Mouse (Mus musculus): Measurements from ENCODE around the gene Myo1c. TPM values are rescaled to one million over a fixed set of nuclear protein-coding genes. Genes with fewer than 3 reads are reported as not detected.
"Not testable (repeated sequence)": the region's sequence is repeated elsewhere in the genome, so short reads cannot be mapped to it uniquely, and the experiment has no call there.

The Myo1c gene
- polyA plus RNA-seq, 1 experiment from 2014 or later = 5.7 TPM

DNA sequence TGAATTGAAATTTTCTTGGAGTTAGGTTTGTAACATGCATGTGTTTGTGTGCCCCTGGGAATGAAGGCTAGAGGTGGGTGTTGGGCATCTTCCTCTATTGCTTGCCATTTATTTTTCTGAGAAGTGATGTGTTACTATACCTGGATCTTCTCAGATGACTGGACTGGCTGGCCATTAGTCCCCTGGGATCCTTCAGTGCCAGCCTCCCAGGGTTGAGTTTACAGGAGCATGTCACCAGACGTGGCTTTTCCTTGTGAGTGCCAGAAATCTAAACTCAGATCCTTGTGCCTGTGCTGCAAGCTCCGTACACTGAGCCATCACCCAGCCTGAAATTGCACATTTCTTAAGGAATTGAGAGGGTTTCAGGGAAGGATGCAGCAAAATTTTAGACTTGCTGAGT, 34.7 kb downstream of the Myo1c start:
- Histone ChIP-seq H3K9ac (ENCODE audit: low read length) (no peak overlapping the region), H3K4me1 (ENCODE audit: control insufficient read depth, insufficient read depth, low read length) (peaks cover 10% of the 10 kb centered on the region), H3K4me3 (ENCODE audit: low read depth, low read length) (no peak overlapping the region), H3K36me3 (ENCODE audit: control insufficient read depth, insufficient read depth, low read length) (peaks cover 11% of the 10 kb centered on the region; the same call in 1 of the 2 replicates), H3K9me3 (replicated peaks; ENCODE audit: control insufficient read depth, low read length) (no peaks in the 10 kb centered on the region), H3K27ac (ENCODE audit: low read depth, low read length) (no peak overlapping the region), H3K4me2 (ENCODE audit: low read length) (no peak overlapping the region), H3K27me3 (replicated peaks; ENCODE audit: control insufficient read depth, insufficient read depth, low read length) (no peaks in the 10 kb centered on the region)
- WGBS = 89% methylated on average over 2 of the region's 2 CpGs
- ATAC-seq (no peak), DNase-seq (ENCODE audit: low spot score) (no peak)

DNA sequence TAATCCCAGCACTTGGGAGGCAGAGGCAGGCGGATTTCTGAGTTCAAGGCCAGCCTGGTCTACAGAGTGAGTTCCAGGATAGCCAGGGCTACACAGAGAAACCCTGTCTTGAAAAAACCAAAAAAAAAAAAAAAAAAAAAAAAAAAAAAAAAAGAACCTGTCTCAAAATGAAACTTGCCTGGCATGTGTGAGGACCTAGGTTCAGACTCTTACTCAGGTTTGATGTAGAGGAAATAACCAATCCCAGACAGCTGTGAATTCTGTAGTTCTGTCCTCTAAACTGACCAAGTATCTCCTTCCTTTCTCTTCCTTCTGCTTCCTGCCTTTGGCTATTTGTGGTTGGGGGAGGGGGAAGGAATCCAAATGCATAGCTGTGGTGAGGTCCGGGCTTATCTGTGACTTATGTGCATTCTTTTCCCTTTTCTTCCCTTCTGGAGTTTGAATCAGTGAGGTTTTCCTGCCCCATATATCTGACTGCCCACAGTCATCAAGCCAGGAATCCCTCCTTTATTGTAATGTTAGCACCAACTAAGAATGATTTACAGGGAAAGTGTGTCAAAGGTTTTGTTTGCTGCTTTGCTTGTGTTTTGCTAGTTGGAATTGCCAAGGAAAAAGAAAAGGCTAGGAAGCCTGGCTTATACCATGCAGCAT, 37.2 kb downstream of the Myo1c start:
- 82% methylated on average over 2 of the region's 2 CpGs for WGBS
- DNase-seq (ENCODE audit: low spot score) = no peak
- no peak overlapping the region for H3K4me2 ChIP-seq (ENCODE audit: low read length)
- no peaks in the 10 kb centered on the region for H3K27me3 ChIP-seq (replicated peaks; ENCODE audit: control insufficient read depth, insufficient read depth, low read length)
- H3K27ac ChIP-seq (ENCODE audit: low read depth, low read length) = no peak overlapping the region
- no peaks in the 10 kb centered on the region for H3K9me3 ChIP-seq (replicated peaks; ENCODE audit: control insufficient read depth, low read length)
- 0 out of 2 replicates have a peak, but pooled peaks cover 2% of the 10 kb centered on the region for H3K4me1 ChIP-seq (ENCODE audit: control insufficient read depth, insufficient read depth, low read length)
- H3K36me3 ChIP-seq (ENCODE audit: control insufficient read depth, insufficient read depth, low read length) = peaks cover 24% of the 10 kb centered on the region
- no peak overlapping the region for H3K9ac ChIP-seq (ENCODE audit: low read length)
- no peak for ATAC-seq
- no peak overlapping the region for H3K4me3 ChIP-seq (ENCODE audit: low read depth, low read length)

DNA sequence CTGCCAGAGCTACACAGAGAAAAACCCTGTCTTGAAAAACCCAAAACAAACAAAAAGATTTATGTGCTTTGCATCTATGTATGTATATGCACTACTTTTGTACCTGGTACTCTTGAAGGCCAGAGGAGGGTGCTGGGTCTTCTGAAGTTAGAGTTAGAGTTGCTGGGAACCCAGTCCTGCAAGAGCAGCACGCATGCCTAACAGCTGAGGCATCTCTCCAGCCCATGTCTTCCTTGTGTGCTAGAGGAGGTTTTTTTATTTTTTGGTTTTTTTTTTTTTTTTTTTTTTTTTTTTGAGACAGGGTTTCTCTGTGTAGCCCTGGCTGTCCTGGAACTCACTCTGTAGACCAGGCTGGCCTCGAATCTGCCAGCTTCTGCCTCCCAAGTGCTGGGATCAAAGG, 37.8 kb downstream of the Myo1c start:
- DNase-seq (ENCODE audit: low spot score) (no peak), ATAC-seq (no peak)
- Histone ChIP-seq H3K27me3 (replicated peaks; ENCODE audit: control insufficient read depth, insufficient read depth, low read length) (no peaks in the 10 kb centered on the region), H3K9me3 (replicated peaks; ENCODE audit: control insufficient read depth, low read length) (no peaks in the 10 kb centered on the region), H3K27ac (ENCODE audit: low read depth, low read length) (no peak overlapping the region), H3K9ac (ENCODE audit: low read length) (no peak overlapping the region), H3K36me3 (ENCODE audit: control insufficient read depth, insufficient read depth, low read length) (peaks cover 27% of the 10 kb centered on the region), H3K4me3 (ENCODE audit: low read depth, low read length) (no peak overlapping the region), H3K4me2 (ENCODE audit: low read length) (no peak overlapping the region), H3K4me1 (ENCODE audit: control insufficient read depth, insufficient read depth, low read length) (0 out of 2 replicates have a peak, but pooled peaks cover 2% of the 10 kb centered on the region)
- 95% methylated on average over 2 of the region's 2 CpGs for WGBS

DNA sequence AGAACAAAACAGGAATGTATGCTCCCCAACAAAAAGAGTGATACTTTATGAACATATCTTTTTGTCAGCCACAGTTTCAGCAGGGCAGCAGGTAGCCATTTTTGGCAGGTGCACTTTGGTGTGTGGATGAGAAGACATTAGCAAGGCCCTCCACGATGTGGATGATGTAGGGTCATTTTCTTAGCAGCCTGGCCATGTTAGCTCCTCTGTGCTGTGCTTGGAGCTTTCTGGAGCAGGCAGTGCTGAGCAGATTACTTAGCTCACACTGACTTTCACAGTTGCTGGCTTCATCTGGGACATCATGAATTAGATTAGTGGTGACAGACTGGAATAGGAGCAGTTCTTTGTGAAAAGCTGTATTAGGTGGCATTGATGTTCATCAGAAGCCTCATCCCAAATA, 39.7 kb downstream of the Myo1c start:
- 0 out of 2 replicates have a peak, but pooled peaks cover 2% of the 10 kb centered on the region for H3K4me1 ChIP-seq (ENCODE audit: control insufficient read depth, insufficient read depth, low read length)
- no peak overlapping the region for H3K4me3 ChIP-seq (ENCODE audit: low read depth, low read length)
- H3K27ac ChIP-seq (ENCODE audit: low read depth, low read length) = no peak overlapping the region
- H3K4me2 ChIP-seq (ENCODE audit: low read length) = no peak overlapping the region
- H3K9ac ChIP-seq (ENCODE audit: low read length) = no peak overlapping the region
- H3K27me3 ChIP-seq (replicated peaks; ENCODE audit: control insufficient read depth, insufficient read depth, low read length) = no peaks in the 10 kb centered on the region
- DNase-seq (ENCODE audit: low spot score) (no peak), ATAC-seq (no peak)
- no peaks in the 10 kb centered on the region for H3K9me3 ChIP-seq (replicated peaks; ENCODE audit: control insufficient read depth, low read length)
- 92% methylated on average over 1 of the region's 1 CpGs for WGBS
- H3K36me3 ChIP-seq (ENCODE audit: control insufficient read depth, insufficient read depth, low read length) = peaks cover 31% of the 10 kb centered on the region

DNA sequence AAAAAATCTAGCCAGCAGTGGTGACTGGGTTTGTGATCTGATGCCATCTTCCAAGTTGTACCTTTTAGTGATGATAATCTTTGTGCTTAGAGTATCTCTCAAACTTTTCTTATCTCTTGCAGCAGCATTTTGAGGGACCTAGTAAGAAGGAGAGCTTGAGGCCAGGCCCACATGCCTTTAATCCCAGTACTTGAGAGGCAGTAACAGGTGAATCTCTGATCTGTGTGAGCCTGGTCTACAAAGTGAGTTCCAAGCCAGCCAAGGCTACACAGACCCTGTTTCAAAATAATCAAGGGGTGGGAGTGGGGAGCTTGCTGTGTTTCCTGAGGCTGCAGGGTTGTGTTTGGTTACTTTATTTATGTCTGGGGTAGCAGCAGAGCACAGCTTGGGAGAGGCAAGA, 40.7 kb downstream of the Myo1c start:
- DNase-seq (ENCODE audit: low spot score) (no peak), ATAC-seq (no peak)
- Histone ChIP-seq H3K4me2 (ENCODE audit: low read length) (no peak overlapping the region), H3K27ac (ENCODE audit: low read depth, low read length) (no peak overlapping the region), H3K9ac (ENCODE audit: low read length) (no peak overlapping the region), H3K9me3 (replicated peaks; ENCODE audit: control insufficient read depth, low read length) (no peaks in the 10 kb centered on the region), H3K36me3 (ENCODE audit: control insufficient read depth, insufficient read depth, low read length) (peaks cover 32% of the 10 kb centered on the region), H3K4me3 (ENCODE audit: low read depth, low read length) (no peak overlapping the region), H3K27me3 (replicated peaks; ENCODE audit: control insufficient read depth, insufficient read depth, low read length) (no peaks in the 10 kb centered on the region), H3K4me1 (ENCODE audit: control insufficient read depth, insufficient read depth, low read length) (0 out of 2 replicates have a peak, but pooled peaks cover 2% of the 10 kb centered on the region)

DNA sequence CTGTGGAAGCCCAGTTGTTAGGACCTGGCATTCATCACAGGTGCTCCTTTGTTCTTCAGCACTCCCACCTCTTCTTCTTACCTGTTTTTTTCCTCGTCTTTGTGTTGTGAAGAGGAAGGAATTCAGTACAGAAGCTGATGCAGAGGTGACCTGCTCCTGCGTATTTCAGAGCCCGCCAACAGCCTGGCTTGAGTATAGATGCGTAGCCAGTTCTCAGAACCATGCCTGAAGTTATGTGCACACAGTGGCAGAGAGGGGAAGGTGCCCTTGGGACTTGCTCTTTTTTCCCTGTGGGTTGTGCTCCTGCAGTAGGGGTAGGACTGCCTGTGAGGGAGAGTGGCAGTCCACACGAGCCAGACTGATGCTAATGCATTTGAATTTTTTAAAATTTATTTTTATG, 43.3 kb downstream of the Myo1c start:
- Histone ChIP-seq H3K9ac (ENCODE audit: low read length) (no peak overlapping the region), H3K4me1 (ENCODE audit: control insufficient read depth, insufficient read depth, low read length) (no peaks in the 10 kb centered on the region), H3K27ac (ENCODE audit: low read depth, low read length) (no peak overlapping the region), H3K9me3 (replicated peaks; ENCODE audit: control insufficient read depth, low read length) (no peaks in the 10 kb centered on the region), H3K36me3 (ENCODE audit: control insufficient read depth, insufficient read depth, low read length) (peaks cover 51% of the 10 kb centered on the region), H3K4me3 (ENCODE audit: low read depth, low read length) (no peak overlapping the region), H3K27me3 (replicated peaks; ENCODE audit: control insufficient read depth, insufficient read depth, low read length) (no peaks in the 10 kb centered on the region), H3K4me2 (ENCODE audit: low read length) (no peak overlapping the region)
- 93% methylated on average over 5 of the region's 5 CpGs for WGBS
- ATAC-seq (no peak), DNase-seq (ENCODE audit: low spot score) (no peak)

DNA sequence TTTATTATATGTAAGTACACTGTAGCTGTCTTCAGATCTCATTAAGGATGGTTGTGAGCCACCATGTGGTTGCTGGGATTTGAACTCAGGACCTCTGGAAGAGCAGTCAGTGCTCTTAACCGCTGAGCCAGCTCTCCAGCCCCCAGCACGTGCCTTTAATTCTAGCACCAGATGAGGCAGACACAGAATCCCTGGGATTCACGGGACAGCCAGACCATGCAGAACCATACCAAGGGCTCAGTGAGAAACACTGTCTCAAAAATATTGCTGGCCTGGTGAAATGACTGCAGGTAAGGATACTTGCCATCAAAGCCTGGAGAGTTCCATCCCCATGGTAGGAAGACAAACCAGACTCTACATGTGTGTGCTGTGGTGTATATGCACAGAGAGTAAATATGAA, 47.2 kb downstream of the Myo1c start:
- not testable (repeated sequence) for H3K9me3 ChIP-seq (replicated peaks; ENCODE audit: control insufficient read depth, low read length); H3K4me2 ChIP-seq (ENCODE audit: low read length); H3K9ac ChIP-seq (ENCODE audit: low read length); H3K27me3 ChIP-seq (replicated peaks; ENCODE audit: control insufficient read depth, insufficient read depth, low read length); H3K27ac ChIP-seq (ENCODE audit: low read depth, low read length); H3K4me1 ChIP-seq (ENCODE audit: control insufficient read depth, insufficient read depth, low read length); H3K4me3 ChIP-seq (ENCODE audit: low read depth, low read length); ATAC-seq; DNase-seq (ENCODE audit: low spot score)
- 100% methylated on average over 3 of the region's 3 CpGs for WGBS
- H3K36me3 ChIP-seq (ENCODE audit: control insufficient read depth, insufficient read depth, low read length) = peaks cover 65% of the 10 kb centered on the region

DNA sequence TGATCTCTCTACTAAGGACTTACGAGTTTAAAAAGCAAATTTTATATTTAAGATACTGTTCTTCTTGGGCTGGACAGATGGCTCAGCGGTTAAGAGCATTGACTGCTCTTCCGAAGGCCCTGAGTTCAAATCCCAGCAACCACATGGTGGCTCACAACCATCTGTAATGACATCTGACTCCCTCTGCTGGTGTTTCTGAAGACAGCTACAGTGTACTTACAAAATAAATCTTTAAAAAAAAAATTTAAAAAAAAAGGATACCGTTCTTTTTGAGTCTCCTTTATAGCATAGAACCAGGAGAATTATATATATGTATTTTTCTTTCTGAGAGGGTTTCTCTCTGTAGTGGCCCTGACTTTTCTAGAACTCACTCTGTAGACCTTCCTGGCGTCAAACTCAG, 50.3 kb downstream of the Myo1c start:
- Histone ChIP-seq H3K27ac (ENCODE audit: low read depth, low read length) (no peak overlapping the region), H3K4me3 (ENCODE audit: low read depth, low read length) (no peak overlapping the region), H3K9ac (ENCODE audit: low read length) (no peak overlapping the region), H3K4me2 (ENCODE audit: low read length) (no peak overlapping the region), H3K9me3 (replicated peaks; ENCODE audit: control insufficient read depth, low read length) (no peaks in the 10 kb centered on the region), H3K36me3 (ENCODE audit: control insufficient read depth, insufficient read depth, low read length) (peaks cover 69% of the 10 kb centered on the region), H3K27me3 (replicated peaks; ENCODE audit: control insufficient read depth, insufficient read depth, low read length) (no peaks in the 10 kb centered on the region), H3K4me1 (ENCODE audit: control insufficient read depth, insufficient read depth, low read length) (no peaks in the 10 kb centered on the region)
- no peak for DNase-seq (ENCODE audit: low spot score)
- WGBS = 95% methylated on average over 5 of the region's 5 CpGs
- ATAC-seq = no peak

DNA sequence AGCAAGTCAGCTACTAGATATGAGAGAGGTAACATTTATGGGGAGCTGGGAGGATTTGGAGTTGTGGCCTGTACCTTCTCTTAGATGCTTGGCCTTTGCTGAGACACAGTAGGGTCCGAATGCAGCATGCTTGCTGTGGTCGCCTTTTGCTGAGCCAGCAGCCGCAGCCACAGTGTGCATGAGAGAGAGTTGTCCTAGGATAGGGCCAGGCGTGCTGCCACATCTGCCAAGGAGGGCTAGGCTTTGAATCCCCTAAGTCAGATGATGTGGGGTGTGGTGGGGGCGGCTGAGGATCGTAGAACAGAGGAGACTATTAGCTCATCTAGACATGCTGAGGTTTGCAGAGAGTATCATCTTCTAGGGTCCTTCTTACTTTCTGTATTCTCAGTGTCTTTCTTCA, 52.5 kb downstream of the Myo1c start:
- H3K36me3 ChIP-seq (ENCODE audit: control insufficient read depth, insufficient read depth, low read length) = peaks cover 65% of the 10 kb centered on the region

More for the DNA sequence above, 52.5 kb downstream of the Myo1c start:
- 92% methylated on average over 6 of the region's 6 CpGs for WGBS
- no peak overlapping the region for H3K4me3 ChIP-seq (ENCODE audit: low read depth, low read length)
- H3K4me1 ChIP-seq (ENCODE audit: control insufficient read depth, insufficient read depth, low read length) = no peaks in the 10 kb centered on the region
- DNase-seq (ENCODE audit: low spot score) (no peak), ATAC-seq (no peak)
- H3K27ac ChIP-seq (ENCODE audit: low read depth, low read length) = no peak overlapping the region
- no peaks in the 10 kb centered on the region for H3K9me3 ChIP-seq (replicated peaks; ENCODE audit: control insufficient read depth, low read length)
- no peak overlapping the region for H3K9ac ChIP-seq (ENCODE audit: low read length)
- no peaks in the 10 kb centered on the region for H3K27me3 ChIP-seq (replicated peaks; ENCODE audit: control insufficient read depth, insufficient read depth, low read length)
- H3K4me2 ChIP-seq (ENCODE audit: low read length) = no peak overlapping the region
